Mouse (Mus musculus) c-Kit-positive CD71-negative TER-119-negative erythroid progenitor cells, embryonic 14.5 days (primary cell): ENCODE results near the gene Syngr3.
"Not testable (repeated sequence)": the region's sequence is repeated elsewhere in the genome, so short reads cannot be mapped to it uniquely, and the experiment has no call there.

Source experiments
- DNase-seq: peaks from one replicate; pipeline ENCODE4 v3.0.0-alpha.2; 2013; ENCODE audit warnings: low read depth

Syngr3 gene

DNA sequence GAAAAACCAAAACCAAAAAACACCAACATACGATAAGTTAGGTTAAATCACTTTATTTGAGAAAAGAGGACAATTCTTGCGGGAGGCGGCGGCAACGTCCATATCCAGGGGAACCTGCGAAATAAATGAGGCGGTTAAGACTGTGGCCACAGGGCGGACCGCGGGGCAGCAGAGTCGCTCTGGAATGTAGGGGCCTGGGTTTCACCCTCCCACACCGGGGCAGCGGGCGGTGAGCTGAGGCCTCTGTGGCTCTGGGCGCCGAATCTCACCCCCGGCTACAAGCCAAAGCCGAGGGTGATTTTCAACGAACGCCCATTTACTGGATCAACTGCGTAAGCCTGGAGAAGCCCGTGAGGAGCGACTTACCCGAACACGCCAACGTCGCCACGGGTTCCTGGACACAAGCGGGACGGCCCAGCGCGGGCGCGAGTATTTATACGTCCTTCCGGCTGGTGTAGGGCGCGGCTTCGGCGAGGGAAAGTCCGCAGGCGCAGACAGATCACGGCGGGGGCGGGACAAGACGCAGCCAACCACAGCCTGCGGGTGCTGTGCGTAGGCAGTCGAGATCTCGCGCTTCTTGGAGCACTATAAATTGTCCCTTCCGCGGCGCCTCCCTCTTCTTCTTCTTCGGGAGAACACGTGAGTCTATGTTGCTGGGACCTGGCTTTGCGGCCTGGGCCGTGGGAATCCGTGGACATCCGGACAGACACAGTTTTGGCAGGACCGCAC lies 29.9 kb upstream of the Syngr3 start:
- peak; percentile 96 for DNase-seq

DNA sequence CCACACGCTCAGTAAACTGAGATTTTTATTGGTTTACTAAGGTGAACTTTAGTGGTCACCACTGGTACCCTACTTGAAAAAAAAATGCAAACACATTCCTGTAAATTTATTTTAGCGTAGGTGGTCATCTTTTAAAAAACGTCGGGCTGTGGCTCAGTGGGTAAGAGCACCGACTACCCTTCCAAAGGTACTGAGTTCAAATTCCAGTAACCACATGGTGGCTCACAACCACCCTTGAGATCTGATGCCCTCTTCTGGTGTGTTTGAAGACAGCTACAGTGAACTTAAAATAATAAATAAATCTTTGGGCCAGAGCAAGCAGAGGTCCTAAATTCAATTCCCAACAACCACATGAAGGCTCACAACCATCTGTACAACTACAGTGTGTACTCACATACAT lies 29.2 kb upstream of the Syngr3 start:
- DNase-seq = not testable (repeated sequence)

DNA sequence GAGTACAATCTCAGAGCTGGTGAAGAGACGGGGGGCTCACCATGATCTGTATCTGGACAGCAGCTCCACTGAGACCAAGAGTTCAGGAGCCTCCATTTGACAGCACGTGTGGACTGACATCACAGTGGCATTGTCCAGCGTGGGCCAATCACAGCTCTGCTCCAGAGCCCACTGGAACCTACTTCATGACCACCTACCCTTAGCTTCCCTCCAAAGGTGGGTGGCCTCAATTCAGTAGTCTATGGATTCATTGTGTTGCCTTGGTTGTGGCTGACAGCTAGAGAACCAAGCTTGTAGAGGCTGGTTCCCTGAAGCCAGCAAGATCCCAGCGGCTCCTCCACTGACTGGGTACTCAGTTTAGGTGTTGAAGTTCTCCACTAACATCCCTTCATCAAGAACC lies 28.2 kb upstream of the Syngr3 start, which contains the start of the genes Rnf151 and Rps2:
Rnf151 (minus strand) TSS at position 121 of the 400 bp plus-strand sequence.
Rps2 (plus strand) TSS at position 174 of the 400 bp plus-strand sequence.
- no peak for DNase-seq

DNA sequence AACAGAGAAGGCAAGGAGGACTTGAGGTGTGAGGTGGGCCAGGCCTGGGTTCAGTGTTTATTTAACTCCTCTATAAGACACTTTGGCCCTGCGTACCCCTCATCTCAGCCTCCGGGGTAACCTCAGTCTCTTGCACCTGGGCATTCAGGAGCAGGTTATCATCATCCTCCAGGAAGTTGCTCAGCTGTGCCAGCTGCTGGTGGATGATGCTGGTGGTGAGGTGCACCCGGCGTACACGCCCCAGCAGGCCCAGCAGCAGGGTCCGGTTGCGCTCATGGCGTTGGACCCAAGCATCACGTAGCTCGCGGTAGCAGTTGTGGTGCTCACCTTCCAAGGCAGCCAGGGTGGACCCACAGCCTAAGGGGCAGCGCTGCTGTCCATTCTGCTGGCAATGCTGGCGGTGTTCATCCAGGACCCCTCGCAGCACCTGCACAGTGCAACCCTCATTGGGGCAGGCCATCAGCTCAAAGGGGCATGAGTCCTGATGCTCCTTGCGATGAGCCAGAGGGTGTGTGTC lies 26.5 kb upstream of the Syngr3 start:
- DNase-seq = no peak

DNA sequence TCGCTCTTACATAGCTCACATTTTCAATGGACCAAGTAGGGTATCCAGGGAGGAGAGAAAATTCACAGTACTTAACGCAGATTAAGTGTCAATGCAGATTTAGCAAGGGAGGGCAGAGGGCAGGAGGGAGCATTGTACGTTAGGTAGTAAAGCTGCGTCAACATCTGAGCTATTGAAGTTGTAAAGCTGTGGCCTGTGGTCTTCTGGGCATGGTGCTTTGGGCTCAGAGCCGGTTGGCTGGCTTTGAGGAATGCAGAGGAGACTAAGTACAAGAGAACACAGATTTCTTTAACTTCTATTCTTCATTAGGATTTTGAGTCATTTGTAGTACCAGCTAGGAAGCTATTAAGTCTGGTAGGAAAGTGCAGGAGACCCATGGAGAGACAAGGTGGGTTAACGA lies 25.8 kb upstream of the Syngr3 start:
- DNase-seq = no peak

DNA sequence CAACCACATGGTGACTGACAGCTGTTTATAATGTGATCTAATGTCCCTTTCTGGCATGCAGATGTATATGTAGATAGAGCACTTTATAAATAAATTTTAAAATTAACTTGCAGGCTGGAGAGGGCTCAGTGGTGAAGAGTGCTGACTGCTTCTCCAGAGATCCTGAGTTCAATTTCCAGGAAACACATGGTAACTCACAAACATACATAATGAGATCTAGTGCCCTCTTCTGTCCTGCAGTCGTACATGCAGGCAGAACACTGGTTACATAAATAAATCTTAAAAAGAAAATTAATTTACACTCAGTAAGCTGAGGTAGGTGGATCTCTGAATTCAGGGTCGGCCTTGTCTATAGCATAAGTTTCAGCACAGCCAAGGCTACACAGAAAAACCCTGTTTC lies 18.9 kb upstream of the Syngr3 start:
- no peak for DNase-seq

DNA sequence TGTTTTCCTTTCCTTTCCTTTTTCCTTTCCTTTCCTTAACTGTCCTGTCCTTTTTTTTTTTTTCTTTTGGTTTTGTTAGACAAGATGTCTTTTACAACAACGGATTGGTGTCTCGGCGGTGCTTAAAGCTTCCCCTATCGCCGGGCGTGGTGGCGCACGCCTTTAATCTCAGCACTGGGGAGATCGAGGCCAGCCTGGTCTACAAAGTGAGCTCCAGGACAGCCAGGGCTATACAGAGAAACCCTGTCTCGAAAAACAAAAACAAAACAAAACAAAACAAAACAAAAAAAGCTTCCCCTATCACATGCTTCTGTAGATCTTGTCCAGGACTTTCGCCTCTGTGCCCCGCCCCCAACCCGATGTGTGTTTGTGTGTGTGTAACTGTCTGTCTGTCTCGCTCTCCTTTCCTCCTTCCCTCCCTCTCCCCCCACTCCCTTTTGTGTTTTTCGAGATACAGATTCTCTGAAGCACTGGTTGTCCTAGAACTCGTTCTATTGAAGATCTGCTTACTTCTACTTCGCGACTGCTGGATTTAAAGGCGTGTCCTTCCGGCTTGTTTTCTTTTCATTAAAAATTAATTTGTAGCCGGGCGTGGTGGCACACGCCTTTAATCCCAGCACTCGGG lies 18.2 kb upstream of the Syngr3 start:
- DNase-seq = no peak

DNA sequence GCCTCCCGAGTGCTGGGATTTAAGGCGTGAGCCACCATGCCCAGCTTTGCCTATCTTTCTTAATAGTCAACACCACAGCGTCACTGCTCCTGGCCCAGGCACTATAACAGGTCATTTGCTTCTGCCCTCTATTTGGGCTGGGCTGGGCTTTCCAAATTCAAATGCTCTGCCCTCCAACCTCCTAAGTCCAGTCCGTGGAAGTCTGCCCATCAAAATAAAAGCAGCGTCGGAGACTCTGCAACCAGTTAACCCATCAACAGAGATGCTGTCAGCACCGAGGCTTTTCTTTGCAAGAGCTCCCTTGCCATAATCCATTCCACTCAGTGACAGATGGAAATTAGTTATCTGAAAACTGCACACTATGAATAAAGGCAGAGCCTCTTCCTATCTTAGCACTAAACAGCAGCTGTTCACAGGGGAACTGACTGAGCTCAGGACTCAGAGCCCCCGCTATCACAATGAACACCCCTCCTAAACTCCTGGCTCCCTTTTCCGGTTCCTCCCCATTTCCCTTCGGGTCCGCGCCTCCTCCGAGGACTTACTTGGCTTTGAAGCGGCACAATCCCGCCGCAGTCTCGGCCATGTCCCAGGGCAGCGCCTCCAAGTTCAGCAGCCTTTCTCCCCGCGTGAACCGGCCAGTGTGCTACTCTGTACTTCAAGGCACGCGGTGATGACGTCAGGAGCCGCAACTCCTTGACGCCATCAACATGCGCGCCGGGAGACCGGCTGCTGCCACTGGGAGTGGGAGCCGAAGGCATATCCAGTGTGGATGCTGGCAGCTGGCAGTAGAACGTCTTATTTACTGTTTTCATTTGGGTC lies 17.4 kb upstream of the Syngr3 start, which contains the start of gene Tbl3:
Tbl3 (minus strand) TSS at position 679 of the 819 bp plus-strand sequence.
- peak; percentile 89 for DNase-seq

DNA sequence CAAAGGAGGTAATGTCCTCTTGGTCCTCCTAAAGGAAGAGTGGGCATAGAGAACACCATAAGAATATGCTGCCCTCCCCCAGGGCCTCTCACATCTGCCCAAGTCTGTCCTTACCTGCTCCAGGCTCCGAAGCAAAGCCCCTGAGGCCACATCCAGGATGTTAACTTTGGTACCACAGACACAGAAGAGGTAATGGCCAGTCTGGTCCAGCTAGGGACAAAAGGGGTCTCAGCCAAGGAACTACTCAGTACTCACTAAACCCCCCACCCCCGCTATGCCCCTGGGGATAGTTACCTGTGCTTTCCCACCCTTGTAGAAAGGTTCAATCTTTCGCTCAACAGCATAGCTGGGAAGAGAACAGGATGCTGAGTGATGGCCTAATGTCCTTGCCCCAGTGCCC lies 16.1 kb upstream of the Syngr3 start:
- DNase-seq = no peak

DNA sequence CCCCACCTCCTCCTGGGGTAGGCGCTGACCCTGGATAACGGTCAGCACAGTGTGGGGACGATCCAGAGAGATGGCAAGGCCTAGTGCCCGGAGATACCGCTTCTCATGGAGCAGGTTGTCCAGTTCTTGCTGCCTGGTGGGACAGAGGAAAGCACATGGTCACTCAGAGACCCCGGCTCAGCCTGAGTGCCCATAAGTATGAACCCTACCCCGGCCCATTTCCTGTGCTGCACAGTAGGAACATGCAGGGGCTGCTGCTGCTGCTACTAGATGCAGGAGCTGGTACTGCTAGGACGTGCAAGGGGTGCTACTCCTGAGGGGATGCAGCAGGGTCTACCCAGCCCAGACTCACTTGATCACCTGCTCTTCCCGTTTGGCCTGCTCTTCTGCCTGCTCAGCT lies 11.5 kb upstream of the Syngr3 start:
- DNase-seq = no peak

DNA sequence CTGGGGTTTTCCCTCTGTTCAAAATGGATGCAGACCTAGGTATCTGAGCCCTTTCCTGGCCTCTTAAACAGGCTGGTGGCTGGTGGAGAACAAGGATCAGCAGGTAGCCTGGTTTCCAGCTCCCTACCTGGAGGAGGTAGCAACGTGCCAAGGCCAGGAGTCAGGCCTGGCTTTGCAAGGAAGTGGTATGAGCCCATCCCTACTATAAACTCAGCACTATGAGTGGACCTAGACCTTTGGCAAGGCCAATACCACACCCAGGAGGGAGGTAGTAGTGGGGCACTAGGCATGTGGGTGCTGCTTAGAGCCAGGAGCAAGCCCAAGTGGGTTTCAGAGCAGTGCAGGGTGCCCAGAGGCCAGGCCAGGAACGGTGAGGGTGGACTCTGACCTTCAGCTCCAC lies 9.7 kb upstream of the Syngr3 start:
- DNase-seq = no peak

DNA sequence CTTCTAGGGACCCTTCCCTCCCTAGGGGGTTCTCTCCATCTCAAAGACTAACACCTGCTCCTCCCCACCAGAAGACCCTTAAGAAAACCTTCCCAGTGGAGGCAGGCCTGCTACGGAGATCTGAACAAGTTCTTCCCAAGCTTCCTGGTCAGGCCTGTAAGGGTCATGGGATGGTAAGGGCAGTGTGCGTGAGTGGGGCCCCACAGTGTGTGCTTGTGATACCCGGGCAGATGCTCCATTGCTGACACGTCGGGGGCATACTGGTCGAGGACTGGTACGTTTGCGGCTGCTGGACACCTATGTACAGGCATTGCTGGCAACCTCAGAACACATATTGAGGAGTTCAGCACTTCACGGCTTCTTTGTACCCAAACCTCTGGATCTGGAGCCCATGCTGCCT lies 9.0 kb upstream of the Syngr3 start:
- no peak for DNase-seq

DNA sequence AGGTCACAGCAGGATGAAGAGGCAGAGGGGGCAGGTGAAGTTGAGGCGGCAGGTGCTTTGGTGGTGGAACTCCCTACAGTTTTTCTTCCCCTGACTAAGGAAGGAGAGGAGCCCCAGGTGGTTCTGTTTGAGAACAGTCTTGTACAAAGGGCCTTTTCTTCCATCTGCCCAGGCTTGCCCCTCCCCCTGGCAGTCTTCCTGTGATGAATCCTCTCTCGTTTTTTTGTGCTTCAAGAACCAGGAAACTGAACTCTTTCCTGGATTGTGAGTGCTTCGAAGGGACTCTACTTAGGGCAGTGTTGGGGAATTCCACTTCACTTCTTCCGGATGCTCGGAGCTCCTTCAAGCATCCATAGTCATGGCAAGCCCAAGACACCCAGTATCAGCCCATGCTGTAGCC lies 8.2 kb upstream of the Syngr3 start:
- DNase-seq = no peak

DNA sequence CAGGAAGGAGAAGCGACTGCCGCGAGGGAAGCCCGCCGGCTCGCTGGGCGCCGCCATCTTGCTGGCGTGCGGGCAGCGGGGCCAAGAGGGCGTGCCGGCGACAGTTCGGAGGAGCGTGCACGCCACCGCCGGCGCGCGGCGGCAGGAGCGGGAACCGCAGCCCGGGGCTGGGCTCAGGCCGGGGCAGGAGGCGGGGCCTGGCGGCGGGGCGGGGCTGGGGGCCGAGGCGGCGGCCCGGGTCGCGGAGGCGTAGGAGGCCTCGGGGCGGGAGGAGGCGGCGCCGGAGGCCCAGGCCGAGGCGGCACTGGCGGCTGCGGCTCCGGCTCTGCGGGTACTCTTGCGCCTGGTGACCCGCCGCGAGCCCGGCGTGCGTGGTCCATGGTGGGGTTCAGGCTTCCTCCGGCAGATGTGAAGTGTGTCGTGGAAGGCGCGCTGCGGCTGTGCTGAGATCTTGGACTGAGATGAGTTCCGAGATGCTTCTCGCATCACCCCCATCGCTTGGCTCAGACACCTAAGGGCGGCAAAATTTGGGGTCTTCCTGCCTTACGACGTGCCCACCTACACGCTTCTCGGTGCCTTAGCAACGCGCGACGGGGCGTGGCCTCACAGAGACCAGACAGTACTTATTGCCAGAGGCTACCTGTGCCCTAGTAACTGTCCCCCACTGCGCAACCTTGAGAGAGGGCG lies 6.4 kb upstream of the Syngr3 start, which contains the start of the genes Gfer and Noxo1:
Gfer (minus strand) TSS at position 146 of the 687 bp plus-strand sequence.
Noxo1 (plus strand) TSS at position 224 of the 687 bp plus-strand sequence.
- DNase-seq = peak; percentile 72

DNA sequence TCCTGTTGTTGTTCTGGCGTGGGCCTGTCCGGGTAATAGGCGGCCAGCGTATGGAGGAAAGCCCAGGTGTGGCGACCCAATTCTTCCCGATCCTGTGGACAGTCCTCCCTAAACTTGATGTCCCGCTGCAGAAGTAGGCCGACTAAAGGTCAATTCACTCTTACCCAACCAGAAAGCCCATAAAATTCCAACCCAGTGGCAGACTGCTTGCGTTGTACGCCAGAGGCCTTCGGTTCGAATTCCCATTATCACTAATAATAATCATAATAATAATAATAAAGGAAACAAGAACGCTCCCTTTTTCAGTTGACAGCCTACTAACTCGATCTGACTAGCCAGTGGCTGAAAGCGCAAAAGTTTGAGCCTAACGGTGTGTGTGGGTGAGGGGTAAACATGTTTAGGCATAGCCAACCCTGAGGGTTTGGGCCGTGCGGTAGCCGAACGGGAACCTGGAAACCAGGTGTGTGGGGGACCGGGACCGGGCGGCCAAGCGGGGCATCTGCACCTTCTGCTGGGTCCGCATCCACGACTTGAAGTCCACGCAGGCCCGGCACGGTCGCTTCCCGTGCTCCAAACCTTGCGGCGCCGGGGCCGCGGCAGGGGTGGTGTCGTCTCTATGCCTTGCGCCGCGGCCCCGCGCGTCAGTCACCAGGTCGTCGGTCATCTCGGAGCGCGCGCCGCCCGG lies 5.7 kb upstream of the Syngr3 start:
- no peak for DNase-seq

DNA sequence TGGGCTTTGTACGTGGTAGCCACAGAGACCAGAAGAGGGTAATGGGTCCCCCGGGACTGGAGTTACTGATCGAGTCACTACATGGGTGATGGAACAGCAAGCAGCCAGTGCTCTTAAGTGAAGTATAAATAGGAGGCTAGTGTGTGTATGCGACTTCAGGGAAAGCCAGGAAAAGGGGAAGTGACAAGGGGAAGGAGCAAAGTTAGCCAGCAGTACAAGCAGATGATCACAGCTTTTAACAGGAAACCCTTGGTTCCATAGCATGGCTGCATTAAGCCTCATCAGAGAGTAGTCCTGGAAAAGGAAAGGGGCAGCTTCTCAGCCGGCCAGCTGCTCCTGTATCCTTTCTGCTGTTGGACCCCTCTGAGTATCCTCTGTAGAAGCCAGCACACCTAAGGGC lies 2.6 kb upstream of the Syngr3 start:
- DNase-seq = no peak

DNA sequence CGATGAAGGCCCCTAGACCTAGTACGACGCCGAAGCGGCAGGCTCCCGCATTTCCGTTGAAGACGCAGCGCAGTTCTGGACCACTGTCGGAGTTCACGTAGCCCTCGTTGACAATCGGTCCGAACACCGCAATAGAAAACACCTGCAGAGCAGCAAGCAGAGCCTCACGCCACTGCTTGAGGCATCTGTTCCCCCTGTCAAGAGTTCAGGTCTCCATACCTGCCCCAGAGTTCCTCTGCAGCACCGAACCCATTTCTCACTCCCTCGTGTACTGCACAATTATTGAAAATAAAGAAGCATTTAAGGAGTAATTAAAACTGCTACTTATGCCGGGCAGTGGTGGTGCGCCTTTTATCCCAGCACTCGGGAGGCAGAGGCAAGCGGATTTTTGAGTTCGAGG lies 2.2 kb downstream of the Syngr3 start:
- DNase-seq = no peak

DNA sequence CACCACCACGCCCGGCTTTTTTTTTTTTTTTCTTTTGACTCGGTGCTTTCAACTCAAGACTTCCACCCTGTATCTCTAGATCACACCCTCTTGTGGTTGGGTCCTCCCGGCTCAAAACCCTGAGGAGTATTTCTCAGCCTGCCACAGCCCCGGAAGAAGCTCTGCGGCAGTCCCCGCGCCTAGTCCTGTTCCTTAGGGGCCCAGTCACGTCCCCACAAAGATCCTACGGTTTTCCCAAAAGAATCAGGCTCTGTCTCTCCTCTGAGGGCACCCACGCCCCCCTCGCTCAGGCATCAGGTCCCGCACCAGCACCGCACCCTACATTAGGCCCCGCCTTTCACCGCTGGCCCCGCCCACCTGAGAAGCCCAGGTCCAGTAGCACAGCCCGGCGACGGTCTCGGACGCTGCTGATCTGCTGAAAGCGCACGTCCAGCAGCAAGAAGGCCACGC lies 2.6 kb downstream of the Syngr3 start:
- DNase-seq = no peak

DNA sequence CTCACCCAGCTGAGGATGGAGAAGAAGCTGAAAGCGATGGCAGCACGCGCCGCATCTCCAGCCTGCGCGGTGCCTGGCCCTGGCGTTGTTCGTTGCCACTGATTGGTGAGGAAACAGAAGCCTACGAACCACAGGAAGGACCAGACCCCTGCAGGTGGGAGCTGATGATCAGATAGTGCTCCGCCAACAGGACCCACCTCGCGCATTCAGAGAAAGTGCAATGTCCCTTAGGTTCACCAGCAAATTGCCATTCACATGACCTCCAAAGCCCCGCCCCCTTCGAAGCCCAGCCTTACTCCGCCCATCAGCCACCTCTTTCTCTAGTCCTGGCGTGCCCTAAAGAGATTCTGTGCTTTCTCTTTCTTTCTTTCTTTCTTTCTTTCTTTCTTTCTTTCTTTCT lies 3.2 kb downstream of the Syngr3 start:
- no peak for DNase-seq

DNA sequence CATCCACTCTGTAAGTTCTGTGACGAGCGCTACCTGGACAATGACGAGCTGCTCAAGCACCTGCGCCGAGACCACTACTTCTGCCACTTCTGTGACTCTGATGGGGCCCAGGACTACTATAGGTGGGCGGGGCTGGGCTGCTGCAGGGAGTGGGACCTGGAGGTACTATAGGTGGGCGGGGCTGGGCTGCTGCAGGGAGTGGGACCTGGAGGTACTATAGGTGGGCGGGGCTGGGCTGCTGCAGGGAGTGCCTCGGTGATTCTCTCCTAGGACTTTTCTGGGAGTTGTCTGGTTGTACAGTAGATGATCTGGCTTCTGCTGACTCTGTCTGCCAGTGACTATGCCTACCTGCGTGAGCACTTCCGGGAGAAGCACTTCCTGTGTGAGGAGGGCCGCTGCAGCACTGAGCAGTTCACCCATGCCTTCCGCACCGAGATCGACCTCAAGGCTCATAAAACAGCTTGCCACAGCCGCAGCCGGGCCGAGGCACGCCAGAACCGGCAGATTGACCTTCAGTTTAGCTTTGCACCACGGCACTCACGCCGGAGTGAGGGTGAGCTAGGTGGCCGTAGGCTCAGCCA lies 12.2 kb downstream of the Syngr3 start:
- DNase-seq = no peak

DNA sequence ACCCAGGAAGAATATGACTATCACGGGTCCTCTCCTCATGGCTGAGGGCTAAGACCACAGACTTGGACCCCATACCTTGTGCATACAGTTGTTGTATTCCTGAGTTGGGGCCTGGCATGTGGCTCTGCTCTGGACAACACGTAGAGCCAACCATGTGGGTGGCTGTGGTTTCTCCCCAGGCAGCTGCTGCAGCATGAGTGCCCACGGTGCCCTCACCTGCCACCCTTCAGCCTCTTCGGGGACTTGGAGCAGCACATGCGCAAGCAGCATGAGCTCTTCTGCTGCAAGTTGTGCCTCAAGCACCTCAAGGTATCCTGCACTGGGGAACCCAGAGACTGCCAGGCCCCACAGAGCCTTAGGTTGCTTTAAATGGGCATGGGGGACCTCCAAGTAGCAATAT lies 12.9 kb downstream of the Syngr3 start:
- no peak for DNase-seq
